Mouse (Mus musculus): ENCODE data around the gene Ttll5. TPM values are rescaled to one million over a fixed set of nuclear protein-coding genes. Genes with fewer than 3 reads are reported as not detected.

Gene Ttll5
- polyA plus RNA-seq, 2 experiments, result 13.9 to 16.3 TPM

DNA sequence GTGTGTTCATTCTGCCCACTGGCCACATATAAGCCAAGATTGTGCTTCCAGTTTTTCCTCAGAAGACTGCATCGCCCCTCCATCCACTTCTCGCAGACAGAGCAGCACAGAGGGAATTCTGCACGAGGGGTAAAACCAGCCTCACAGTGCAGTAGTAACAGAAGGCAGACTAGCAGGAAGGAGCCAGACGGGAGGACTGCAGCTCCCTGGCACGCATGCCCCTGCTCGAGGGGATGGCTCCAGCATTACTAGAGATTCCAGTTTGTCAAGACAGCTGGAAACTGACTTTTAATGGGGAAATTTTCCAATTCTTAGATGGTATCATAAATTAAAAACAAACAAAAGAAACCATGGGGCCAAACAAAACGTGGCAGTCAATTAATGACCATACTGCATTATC is 283.2 kb downstream of the Ttll5 start:
- DNase-seq (ENCODE audit: low spot score) (no peak), ATAC-seq (ENCODE audit: low FRiP score, low read depth) (no peak)
- H3K36me3 ChIP-seq (ENCODE audit: control insufficient read depth, insufficient read depth, low read length), result no peaks in the 10 kb centered on the region
- no peak overlapping the region for H3K27ac ChIP-seq (replicated peaks; ENCODE audit: low read depth, low read length)
- H3K9ac ChIP-seq (ENCODE audit: low read depth, low read length, severe bottlenecking), result no peak overlapping the region
- TF ChIP-seq POLR2A (IDR thresholded peaks at IDR 0.05; ENCODE audit: borderline replicate concordance, extremely low read depth, insufficient read depth, insufficient read length), result no peak
- no peaks in the 10 kb centered on the region for H3K9me3 ChIP-seq (ENCODE audit: control insufficient read depth, low read length)
- H3K27me3 ChIP-seq (ENCODE audit: control insufficient read depth, insufficient read depth, low read length), result no peaks in the 10 kb centered on the region
- H3K4me1 ChIP-seq (ENCODE audit: control insufficient read depth, insufficient read depth, low read length), result peaks cover 14% of the 10 kb centered on the region
- WGBS, result 59% methylated on average over 7 of the region's 7 CpGs
- H3K4me2 ChIP-seq (replicated peaks; ENCODE audit: low read depth, low read length, severe bottlenecking), result no peak overlapping the region
- H3K4me3 ChIP-seq (replicated peaks; ENCODE audit: low read length), result no peak overlapping the region

GRCm38 (mm10) chr12:86109531-86109930 is 285.1 kb downstream of the Ttll5 start:
- no peak overlapping the region for H3K9ac ChIP-seq (ENCODE audit: low read depth, low read length, severe bottlenecking)
- H3K36me3 ChIP-seq (ENCODE audit: control insufficient read depth, insufficient read depth, low read length), result no peaks in the 10 kb centered on the region
- no peak for TF ChIP-seq POLR2A (IDR thresholded peaks at IDR 0.05; ENCODE audit: borderline replicate concordance, extremely low read depth, insufficient read depth, insufficient read length)
- no peak overlapping the region for H3K4me3 ChIP-seq (replicated peaks; ENCODE audit: low read length)
- H3K27me3 ChIP-seq (ENCODE audit: control insufficient read depth, insufficient read depth, low read length), result no peaks in the 10 kb centered on the region
- DNase-seq (ENCODE audit: low spot score), result no peak
- H3K4me2 ChIP-seq (replicated peaks; ENCODE audit: low read depth, low read length, severe bottlenecking), result no peak overlapping the region
- no peaks in the 10 kb centered on the region for H3K4me1 ChIP-seq (ENCODE audit: control insufficient read depth, insufficient read depth, low read length)
- no peak for ATAC-seq (ENCODE audit: low FRiP score, low read depth)
- H3K27ac ChIP-seq (replicated peaks; ENCODE audit: low read depth, low read length), result no peak overlapping the region
- 80% methylated on average over 4 of the region's 4 CpGs for WGBS
- no peaks in the 10 kb centered on the region for H3K9me3 ChIP-seq (ENCODE audit: control insufficient read depth, low read length)

- Histone ChIP-seq H3K9ac (ENCODE audit: low read depth, low read length, severe bottlenecking) (no peak overlapping the region), H3K4me1 (ENCODE audit: control insufficient read depth, insufficient read depth, low read length) (no peaks in the 10 kb centered on the region), H3K4me3 (replicated peaks; ENCODE audit: low read length) (no peak overlapping the region), H3K27me3 (ENCODE audit: control insufficient read depth, insufficient read depth, low read length) (no peaks in the 10 kb centered on the region), H3K9me3 (ENCODE audit: control insufficient read depth, low read length) (no peaks in the 10 kb centered on the region), H3K4me2 (replicated peaks; ENCODE audit: low read depth, low read length, severe bottlenecking) (no peak overlapping the region), H3K36me3 (ENCODE audit: control insufficient read depth, insufficient read depth, low read length) (no peaks in the 10 kb centered on the region), H3K27ac (replicated peaks; ENCODE audit: low read depth, low read length) (no peak overlapping the region)
- TF ChIP-seq POLR2A (IDR thresholded peaks at IDR 0.05; ENCODE audit: borderline replicate concordance, extremely low read depth, insufficient read depth, insufficient read length), result no peak
- DNase-seq (ENCODE audit: low spot score) (no peak), ATAC-seq (ENCODE audit: low FRiP score, low read depth) (no peak)
- WGBS, result 100% methylated on average over 2 of the region's 2 CpGs
These were observed 286.2 kb downstream of the Ttll5 start for GRCm38 (mm10) chr12:86110637-86111036.

Other genes with a start within 250 kb of the Ttll5 start
- 37.7 and 43.9 TPM in 2 replicates for gene Jdp2, start 225.6 kb upstream of the Ttll5 start, polyA plus RNA-seq (2012; rRNA removed)
- 3.2 and 3.8 TPM in 2 replicates for gene Jdp2, start 225.6 kb upstream of the Ttll5 start, polyA plus RNA-seq (2014; fragmentation: Nextera tagmentation; extraction: Ambion mirVana)
- gene Batf, start 138.0 kb upstream of the Ttll5 start, polyA plus RNA-seq (2012; rRNA removed), result 3.2 and 3.5 TPM in 2 replicates
- 4.6 and 5.3 TPM in 2 replicates for gene Batf, start 138.0 kb upstream of the Ttll5 start, polyA plus RNA-seq (2014; fragmentation: Nextera tagmentation; extraction: Ambion mirVana)
- 4.4 and 4.7 TPM in 2 replicates for gene Flvcr2, start 78.1 kb upstream of the Ttll5 start, polyA plus RNA-seq (2012; rRNA removed)
- 1.9 and 2.8 TPM in 2 replicates for gene Flvcr2, start 78.1 kb upstream of the Ttll5 start, polyA plus RNA-seq (2014; fragmentation: Nextera tagmentation; extraction: Ambion mirVana)
- gene Erg28, start 109 bp upstream of the Ttll5 start, polyA plus RNA-seq (2012; rRNA removed), result 86.7 and 92.7 TPM in 2 replicates
- gene Erg28, start 109 bp upstream of the Ttll5 start, polyA plus RNA-seq (2014; fragmentation: Nextera tagmentation; extraction: Ambion mirVana), result 110 and 120 TPM in 2 replicates